Mouse (Mus musculus): ENCODE measurements at regions not wholly inside any gene's neighbourhood (a gene's known extent, or its start where the extent isn't known, plus 50 kb on each side); places are given as distances from the start of the nearest gene placed in this dataset.
"Not testable (repeated sequence)": the region's sequence is repeated elsewhere in the genome, so short reads cannot be mapped to it uniquely, and the experiment has no call there.

GRCm38 (mm10) chr3:21910080-21910479, 166.4 kb upstream of the Tbl1xr1 start:
- Histone ChIP-seq H3K27ac (ENCODE audit: insufficient read depth, low read depth, low read length) (no peak overlapping the region), H3K27me3 (ENCODE audit: control insufficient read depth, insufficient read depth, low read length) (no peaks in the 10 kb centered on the region), H3K36me3 (ENCODE audit: control insufficient read depth, insufficient read depth, low read length) (no peaks in the 10 kb centered on the region), H3K4me3 (ENCODE audit: low read depth, low read length) (no peak overlapping the region), H3K4me1 (ENCODE audit: control insufficient read depth, insufficient read depth, insufficient read length, low read length) (no peaks in the 10 kb centered on the region)
- TF ChIP-seq POLR2A (IDR thresholded peaks at IDR 0.05; ENCODE audit: low read depth, low read length) = no peak
- TF ChIP-seq CTCF (IDR thresholded peaks at IDR 0.05; ENCODE audit: extremely low read depth, insufficient read length, insufficient replicate concordance, low read depth, low read length) = no peak
- WGBS = 98% methylated on average over 1 of the region's 1 CpGs

GRCm38 (mm10) chr3:21911071-21911470, 165.4 kb upstream of the Tbl1xr1 start:
- Histone ChIP-seq H3K27me3 (ENCODE audit: control insufficient read depth, insufficient read depth, low read length) (no peaks in the 10 kb centered on the region), H3K4me3 (ENCODE audit: low read depth, low read length) (no peak overlapping the region), H3K36me3 (ENCODE audit: control insufficient read depth, insufficient read depth, low read length) (no peaks in the 10 kb centered on the region), H3K27ac (ENCODE audit: insufficient read depth, low read depth, low read length) (no peak overlapping the region), H3K4me1 (ENCODE audit: control insufficient read depth, insufficient read depth, insufficient read length, low read length) (no peaks in the 10 kb centered on the region)
- TF ChIP-seq POLR2A (IDR thresholded peaks at IDR 0.05; ENCODE audit: low read depth, low read length) = no peak
- TF ChIP-seq CTCF (IDR thresholded peaks at IDR 0.05; ENCODE audit: extremely low read depth, insufficient read length, insufficient replicate concordance, low read depth, low read length) = no peak

- H3K27me3 ChIP-seq (ENCODE audit: control insufficient read depth, insufficient read depth, low read length) = no peaks in the 10 kb centered on the region
- H3K36me3 ChIP-seq (ENCODE audit: control insufficient read depth, insufficient read depth, low read length) = no peaks in the 10 kb centered on the region
- H3K4me3 ChIP-seq (ENCODE audit: low read depth, low read length) = no peak overlapping the region
- peak overlapping the region; percentile 73 for H3K27ac ChIP-seq (ENCODE audit: insufficient read depth, low read depth, low read length)
- TF ChIP-seq CTCF (IDR thresholded peaks at IDR 0.05; ENCODE audit: extremely low read depth, insufficient read length, insufficient replicate concordance, low read depth, low read length) (no peak), POLR2A (IDR thresholded peaks at IDR 0.05; ENCODE audit: low read depth, low read length) (no peak)
- H3K4me1 ChIP-seq (ENCODE audit: control insufficient read depth, insufficient read depth, insufficient read length, low read length) = peaks cover 14% of the 10 kb centered on the region; the same call in 1 of the 2 replicates
- WGBS = 68% methylated on average over 9 of the region's 9 CpGs
Measured at GRCm38 (mm10) chr3:21917228-21917910, 159.1 kb upstream of the Tbl1xr1 start.

GRCm38 (mm10) chr3:21918431-21918830, 158.0 kb upstream of the Tbl1xr1 start:
- no peak for TF ChIP-seq CTCF (IDR thresholded peaks at IDR 0.05; ENCODE audit: extremely low read depth, insufficient read length, insufficient replicate concordance, low read depth, low read length)
- TF ChIP-seq POLR2A (IDR thresholded peaks at IDR 0.05; ENCODE audit: low read depth, low read length) = no peak
- WGBS = 37% methylated on average over 10 of the region's 10 CpGs
- Histone ChIP-seq H3K4me1 (ENCODE audit: control insufficient read depth, insufficient read depth, insufficient read length, low read length) (peaks cover 14% of the 10 kb centered on the region; the same call in 1 of the 2 replicates), H3K27me3 (ENCODE audit: control insufficient read depth, insufficient read depth, low read length) (no peaks in the 10 kb centered on the region), H3K27ac (ENCODE audit: insufficient read depth, low read depth, low read length) (peak overlapping the region; percentile 73), H3K36me3 (ENCODE audit: control insufficient read depth, insufficient read depth, low read length) (no peaks in the 10 kb centered on the region), H3K4me3 (ENCODE audit: low read depth, low read length) (peak overlapping the region; percentile 33; the same call in 1 of the 2 replicates)

GRCm38 (mm10) chr3:21919931-21920330, 156.5 kb upstream of the Tbl1xr1 start:
- WGBS = 91% methylated on average over 7 of the region's 7 CpGs
- Histone ChIP-seq H3K27ac (ENCODE audit: insufficient read depth, low read depth, low read length) (no peak overlapping the region), H3K4me3 (ENCODE audit: low read depth, low read length) (no peak overlapping the region), H3K27me3 (ENCODE audit: control insufficient read depth, insufficient read depth, low read length) (no peaks in the 10 kb centered on the region), H3K4me1 (ENCODE audit: control insufficient read depth, insufficient read depth, insufficient read length, low read length) (peaks cover 14% of the 10 kb centered on the region; the same call in 1 of the 2 replicates), H3K36me3 (ENCODE audit: control insufficient read depth, insufficient read depth, low read length) (no peaks in the 10 kb centered on the region)
- no peak for TF ChIP-seq CTCF (IDR thresholded peaks at IDR 0.05; ENCODE audit: extremely low read depth, insufficient read length, insufficient replicate concordance, low read depth, low read length)
- no peak for TF ChIP-seq POLR2A (IDR thresholded peaks at IDR 0.05; ENCODE audit: low read depth, low read length)

GRCm38 (mm10) chr3:21931951-21932350, 144.5 kb upstream of the Tbl1xr1 start:
- Histone ChIP-seq H3K4me3 (ENCODE audit: low read depth, low read length) (no peak overlapping the region), H3K27ac (ENCODE audit: insufficient read depth, low read depth, low read length) (no peak overlapping the region), H3K4me1 (ENCODE audit: control insufficient read depth, insufficient read depth, insufficient read length, low read length) (peaks cover 9% of the 10 kb centered on the region), H3K36me3 (ENCODE audit: control insufficient read depth, insufficient read depth, low read length) (no peaks in the 10 kb centered on the region), H3K27me3 (ENCODE audit: control insufficient read depth, insufficient read depth, low read length) (no peaks in the 10 kb centered on the region)
- TF ChIP-seq CTCF (IDR thresholded peaks at IDR 0.05; ENCODE audit: extremely low read depth, insufficient read length, insufficient replicate concordance, low read depth, low read length) (no peak), POLR2A (IDR thresholded peaks at IDR 0.05; ENCODE audit: low read depth, low read length) (no peak)
- WGBS = 94% methylated on average over 6 of the region's 6 CpGs

- WGBS = 76% methylated on average over 8 of the region's 8 CpGs
- H3K4me1 ChIP-seq (ENCODE audit: control insufficient read depth, insufficient read depth, insufficient read length, low read length) = peaks cover 11% of the 10 kb centered on the region
- not testable (repeated sequence) for H3K27me3 ChIP-seq (ENCODE audit: control insufficient read depth, insufficient read depth, low read length); H3K4me3 ChIP-seq (ENCODE audit: low read depth, low read length); H3K27ac ChIP-seq (ENCODE audit: insufficient read depth, low read depth, low read length); H3K36me3 ChIP-seq (ENCODE audit: control insufficient read depth, insufficient read depth, low read length)
Measured at GRCm38 (mm10) chr3:21932696-21933095, 143.8 kb upstream of the Tbl1xr1 start.

Data from small intestine, adult 2 months (tissue).